Mouse (Mus musculus) megakaryocyte, adult 5-6 weeks (primary cell): ENCODE results near the gene Gm6583. TPM values are rescaled to one million over a fixed set of nuclear protein-coding genes. Genes with fewer than 3 reads are reported as not detected.
A peak's percentile ranks its signal among the peaks of the same experiment; 100 is the strongest.
"Not testable (repeated sequence)": the region's sequence is repeated elsewhere in the genome, so short reads cannot be mapped to it uniquely, and the experiment has no call there.

ENCODE experiments used
- ATAC-seq: 2 replicates; pipeline ENCODE4 v1.8.0; 2016; ENCODE audit warnings: mild to moderate bottlenecking, inconsistent platforms; ENCODE audit not compliant: poor library complexity, severe bottlenecking
- total RNA-seq, 2 experiments: library from RNA; stranded (forward) in 1 of 2; stranded (reverse) in 1 of 2; fragments of 153-499, 151-499 nt in 1 of 2; fragments of 221-1000, 200-1000 nt in 1 of 2; gene quantifications; 2 replicates each; pipeline versions ENCODE4 v1.2.3 to v1.2.4; 2015 to 2017

The Gm6583 gene
- total RNA-seq, 2 experiments from 2014 or later: 0.73 TPM; not detected in 1

DNA sequence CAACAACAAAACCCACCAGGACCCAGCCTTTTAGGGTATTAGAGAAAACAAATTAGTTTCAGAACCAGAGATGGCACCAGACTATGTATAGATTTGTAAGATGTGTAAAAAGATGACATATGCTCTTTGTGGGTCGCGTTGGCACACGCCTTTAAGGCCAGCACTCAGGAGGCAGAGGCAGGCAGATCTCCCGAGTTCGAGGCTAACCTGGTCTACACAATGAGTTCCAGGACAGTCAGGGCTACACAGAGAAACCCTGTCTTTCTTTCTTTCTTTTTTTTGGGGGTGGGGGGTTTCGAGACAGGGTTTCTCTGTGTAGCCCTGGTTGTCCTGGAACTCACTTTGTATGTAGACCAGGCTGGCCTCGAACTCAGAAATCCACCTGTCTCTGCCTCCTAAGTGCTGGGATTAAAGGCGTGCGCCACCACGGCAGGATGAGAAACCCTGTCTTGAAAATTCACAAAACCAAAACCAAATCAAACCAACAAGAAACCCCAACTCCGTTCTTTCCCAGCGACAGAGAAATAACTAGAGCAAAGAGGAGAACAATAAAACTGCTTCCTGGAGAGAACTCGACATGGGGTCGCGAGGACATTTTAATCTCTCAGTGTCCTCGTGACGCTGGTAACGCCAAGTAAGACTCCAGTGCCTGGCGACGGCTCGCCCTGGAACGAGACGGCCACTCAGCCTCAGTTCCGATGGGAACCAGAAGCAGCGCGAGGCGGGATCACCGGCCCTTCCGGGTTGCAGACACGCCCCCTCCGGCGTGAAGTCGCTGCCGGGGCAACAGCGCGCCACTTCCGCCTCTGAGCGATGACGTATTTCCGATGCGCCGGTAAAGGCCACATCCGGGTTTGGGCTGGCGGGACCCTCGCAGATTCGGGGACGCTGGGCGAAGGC, 30.0 kb downstream of the Gm6583 start, which contains the start of gene Tfip11:
Gene Tfip11, plus strand, starts transcription at position 813 of the 900 bp plus-strand sequence.
- ATAC-seq: peak; percentile 89

GRCm38 (mm10) chr5:112324637-112325545, 30.9 kb downstream of the Gm6583 start:
- peak; percentile 74 for ATAC-seq

- no peak for ATAC-seq
Observed at GRCm38 (mm10) chr5:112323246-112323645, 32.6 kb downstream of the Gm6583 start.

- no peak for ATAC-seq
Observed at GRCm38 (mm10) chr5:112321376-112321775, 34.5 kb downstream of the Gm6583 start.

- no peak for ATAC-seq
Observed at GRCm38 (mm10) chr5:112320936-112321335, 34.9 kb downstream of the Gm6583 start.

- ATAC-seq: no peak
Observed at GRCm38 (mm10) chr5:112320379-112320778, 35.5 kb downstream of the Gm6583 start.

DNA sequence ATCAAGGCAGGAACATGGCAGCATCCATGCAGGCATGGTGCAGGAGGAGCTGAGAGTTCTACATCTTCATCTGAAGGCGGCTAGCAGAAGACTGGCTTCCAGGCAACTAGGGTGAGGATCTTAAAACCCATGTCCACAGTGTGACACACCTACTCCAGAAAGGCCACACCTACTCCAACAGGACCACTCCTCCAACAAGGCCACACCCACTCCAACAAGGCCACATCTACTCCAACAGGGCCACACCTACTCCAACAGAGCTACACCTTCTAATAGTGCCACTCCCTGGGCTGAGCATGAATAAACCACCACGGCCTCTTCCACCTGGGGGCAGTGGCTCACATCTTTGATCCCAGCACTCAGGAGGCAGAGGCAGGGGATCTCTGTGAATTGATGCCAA, 36.5 kb downstream of the Gm6583 start:
- ATAC-seq: not testable (repeated sequence)

DNA sequence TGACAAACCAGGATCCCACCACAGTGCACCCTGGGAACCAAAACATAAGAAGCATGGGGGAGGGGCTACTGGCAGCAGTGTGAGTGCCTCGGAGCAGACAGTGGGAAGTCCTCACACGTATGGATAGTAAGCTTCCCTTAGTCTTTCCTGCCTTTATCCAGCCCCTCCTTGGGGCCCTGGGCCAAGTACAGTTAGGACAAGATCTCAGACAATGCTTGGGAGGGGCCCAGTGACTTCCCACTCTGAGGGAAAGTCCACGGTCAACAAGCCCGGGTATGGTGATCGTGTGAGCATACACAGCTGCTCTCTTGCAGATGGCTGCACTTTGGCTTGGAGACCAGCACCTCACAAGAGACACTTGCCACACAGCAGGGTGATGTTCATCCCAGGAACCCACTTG, 38.5 kb downstream of the Gm6583 start:
- ATAC-seq: no peak

GRCm38 (mm10) chr5:112316468-112316867, 39.4 kb downstream of the Gm6583 start:
- ATAC-seq: no peak

- no peak for ATAC-seq
Observed at GRCm38 (mm10) chr5:112313222-112313885, 42.5 kb downstream of the Gm6583 start.

GRCm38 (mm10) chr5:112305842-112306241, 50.0 kb downstream of the Gm6583 start:
- no peak for ATAC-seq

Other genes with a start within 250 kb of the Gm6583 start
- 5.2 and 8.4 TPM in 2 replicates for gene Cryba4, start 103.5 kb downstream of the Gm6583 start, total RNA-seq (2015)
- 3.3 and 3.7 TPM in 2 replicates for gene Cryba4, start 103.5 kb downstream of the Gm6583 start, total RNA-seq (2017)
- 2.4 and 4.2 TPM in 2 replicates for gene Crybb1, start 100.2 kb downstream of the Gm6583 start, total RNA-seq (2015)
- 1.2 and 2.3 TPM in 2 replicates for gene Crybb1, start 100.2 kb downstream of the Gm6583 start, total RNA-seq (2017)
- gene Tpst2, start 79.3 kb downstream of the Gm6583 start, total RNA-seq (2015): 52.1 and 57.5 TPM in 2 replicates
- gene Tpst2, start 79.3 kb downstream of the Gm6583 start, total RNA-seq (2017): 69.2 and 77.0 TPM in 2 replicates
- 11.3 and 11.7 TPM in 2 replicates for gene Tfip11, start 29.7 kb downstream of the Gm6583 start, total RNA-seq (2015)
- 11.6 and 14.5 TPM in 2 replicates for gene Tfip11, start 29.7 kb downstream of the Gm6583 start, total RNA-seq (2017)
- 31.2 and 35.1 TPM in 2 replicates for gene Srrd, start 13.0 kb downstream of the Gm6583 start, total RNA-seq (2015)
- gene Srrd, start 13.0 kb downstream of the Gm6583 start, total RNA-seq (2017): 20.7 and 21.7 TPM in 2 replicates
- 14.7 and 18.8 TPM in 2 replicates for gene Hps4, start 12.9 kb downstream of the Gm6583 start, total RNA-seq (2015)
- 13.4 and 14.9 TPM in 2 replicates for gene Hps4, start 12.9 kb downstream of the Gm6583 start, total RNA-seq (2017)
- gene Asphd2, start 38.8 kb upstream of the Gm6583 start, total RNA-seq (2015): not detected in 2 replicates
- not detected in 2 replicates for gene Asphd2, start 38.8 kb upstream of the Gm6583 start, total RNA-seq (2017)
- gene Gm6588, start 93.4 kb upstream of the Gm6583 start, total RNA-seq (2015): not detected in 2 replicates
- not detected in 2 replicates for gene Gm6588, start 93.4 kb upstream of the Gm6583 start, total RNA-seq (2017)
- not detected in 2 replicates for gene Sez6l, start 221.2 kb upstream of the Gm6583 start, total RNA-seq (2015)
- not detected in 2 replicates for gene Sez6l, start 221.2 kb upstream of the Gm6583 start, total RNA-seq (2017)